Mouse (Mus musculus) monocyte, adult 2 months (primary cell): ENCODE data around the gene Sfta2.
A peak's percentile ranks its signal among the peaks of the same experiment; 100 is the strongest.

Source experiments
- DNase-seq, 2 experiments: peaks; one replicate each; pipeline ENCODE4 v3.0.0; 2022; ENCODE audit warnings: low spot score in 2 of 2, low read depth in 1 of 2

Sfta2 gene

GRCm38 (mm10) chr17:35601249-35601648, at the start of gene Sfta2:
Gene Sfta2 (plus strand): TSS chr17:35601549.
- DNase-seq = no peak

GRCm38 (mm10) chr17:35551881-35552414, 49.4 kb upstream of the Sfta2 start, which contains the start of gene Cdsn:
Gene Cdsn (plus strand): TSS chr17:35552128.
- no peak for DNase-seq

GRCm38 (mm10) chr17:35554321-35554720, 47.0 kb upstream of the Sfta2 start:
- no peak for DNase-seq

- DNase-seq = no peak
These were observed 46.5 kb upstream of the Sfta2 start for GRCm38 (mm10) chr17:35554761-35555397.

- no peak for DNase-seq
These were observed 45.1 kb upstream of the Sfta2 start for GRCm38 (mm10) chr17:35556186-35556765.

GRCm38 (mm10) chr17:35556812-35557211, 44.5 kb upstream of the Sfta2 start:
- DNase-seq = no peak

- DNase-seq = no peak
These were observed 44.0 kb upstream of the Sfta2 start for GRCm38 (mm10) chr17:35557351-35557750.

- no peak for DNase-seq
These were observed 43.1 kb upstream of the Sfta2 start for GRCm38 (mm10) chr17:35558216-35558615.

- DNase-seq = no peak
These were observed 34.2 kb upstream of the Sfta2 start, which contains the start of gene 2300002M23Rik for GRCm38 (mm10) chr17:35567150-35567549. Gene 2300002M23Rik (plus strand): TSS chr17:35567450.

- no peak for DNase-seq
These were observed 33.6 kb upstream of the Sfta2 start for GRCm38 (mm10) chr17:35567767-35568166.

- DNase-seq = no peak
These were observed 32.0 kb upstream of the Sfta2 start for GRCm38 (mm10) chr17:35569091-35569944.

- no peak for DNase-seq
These were observed 30.5 kb upstream of the Sfta2 start for GRCm38 (mm10) chr17:35570836-35571235.

- DNase-seq = no peak
These were observed 29.9 kb upstream of the Sfta2 start for GRCm38 (mm10) chr17:35571477-35571876.

- DNase-seq = peak; percentile 46 to 65
These were observed 23.1 kb upstream of the Sfta2 start for GRCm38 (mm10) chr17:35578211-35578610.

- no peak for DNase-seq
These were observed 18.4 kb upstream of the Sfta2 start for GRCm38 (mm10) chr17:35582900-35583299.

- DNase-seq = peak; percentile 26 to 63
These were observed 16.9 kb upstream of the Sfta2 start for GRCm38 (mm10) chr17:35584330-35584937.

GRCm38 (mm10) chr17:35587291-35587690, 14.1 kb upstream of the Sfta2 start:
- DNase-seq = no peak

GRCm38 (mm10) chr17:35588387-35588786, 13.0 kb upstream of the Sfta2 start:
- DNase-seq = no peak

- DNase-seq = peak; percentile 59 to 60
These were observed 10.7 kb upstream of the Sfta2 start for GRCm38 (mm10) chr17:35590410-35591218.

- no peak for DNase-seq
These were observed 10.2 kb upstream of the Sfta2 start for GRCm38 (mm10) chr17:35591219-35591578.
